Mouse (Mus musculus): ENCODE data around the gene Spata25.
"Not testable (repeated sequence)": the region's sequence is repeated elsewhere in the genome, so short reads cannot be mapped to it uniquely, and the experiment has no call there.

The Spata25 gene

GRCm38 (mm10) chr2:164828437-164828836 is at the start of gene Spata25:
Spata25 (minus strand) TSS chr2:164828537.
- DNase-seq, result no peak

GRCm38 (mm10) chr2:164877376-164878215 is 49.3 kb upstream of the Spata25 start:
- DNase-seq, result not testable (repeated sequence)

GRCm38 (mm10) chr2:164875648-164876047 is 47.3 kb upstream of the Spata25 start:
- DNase-seq, result not testable (repeated sequence)

GRCm38 (mm10) chr2:164874239-164874769 is 46.0 kb upstream of the Spata25 start:
- peak; percentile 65 to 82 for DNase-seq

- DNase-seq, result no peak
Measured at GRCm38 (mm10) chr2:164873621-164874020, 45.3 kb upstream of the Spata25 start.

GRCm38 (mm10) chr2:164871602-164872303 is 43.4 kb upstream of the Spata25 start:
- DNase-seq, result no peak

GRCm38 (mm10) chr2:164868491-164868890 is 40.2 kb upstream of the Spata25 start:
- peak; percentile 43 to 57 for DNase-seq

- no peak for DNase-seq
Measured at GRCm38 (mm10) chr2:164867566-164867965, 39.2 kb upstream of the Spata25 start.

GRCm38 (mm10) chr2:164866741-164867551 is 38.6 kb upstream of the Spata25 start:
- peak; percentile 83 to 91 for DNase-seq

GRCm38 (mm10) chr2:164864593-164864992 is 36.3 kb upstream of the Spata25 start:
- DNase-seq, result no peak

- DNase-seq, result not testable (repeated sequence)
Measured at GRCm38 (mm10) chr2:164863411-164863810, 35.1 kb upstream of the Spata25 start.

- peak; percentile 87 to 92 for DNase-seq
Measured at GRCm38 (mm10) chr2:164862179-164862861, 34.0 kb upstream of the Spata25 start.

GRCm38 (mm10) chr2:164861094-164861493 is 32.8 kb upstream of the Spata25 start:
- DNase-seq, result no peak

- DNase-seq, result no peak
Measured at GRCm38 (mm10) chr2:164859640-164860432, 31.5 kb upstream of the Spata25 start.

- DNase-seq, result no peak
Measured at GRCm38 (mm10) chr2:164859155-164859554, 30.8 kb upstream of the Spata25 start.

- DNase-seq, result no peak
Measured at GRCm38 (mm10) chr2:164857842-164858553, 29.7 kb upstream of the Spata25 start.

GRCm38 (mm10) chr2:164857101-164857821 is 28.9 kb upstream of the Spata25 start, which contains the start of gene Pltp:
Pltp (minus strand) TSS chr2:164857711.
- peak; percentile 80 to 84 for DNase-seq

GRCm38 (mm10) chr2:164856309-164857100 is 28.2 kb upstream of the Spata25 start:
- peak; percentile 27 to 50 for DNase-seq

GRCm38 (mm10) chr2:164855572-164855971 is 27.2 kb upstream of the Spata25 start:
- DNase-seq, result not testable (repeated sequence)

Measured in lung, postnatal 4 days (tissue).